Mouse (Mus musculus) liver, embryonic 14.5 days (tissue): ENCODE data around the gene Dxo.
"Not testable (repeated sequence)": the region's sequence is repeated elsewhere in the genome, so short reads cannot be mapped to it uniquely, and the experiment has no call there.

Source experiments
- CTCF ChIP-seq: IDR thresholded peaks from 2 replicates; pipeline ENCODE4 v1.5.1; 2016; ENCODE audit warnings: antibody characterized with exemption, low read depth, control low read depth
- EP300 ChIP-seq: IDR thresholded peaks from 2 replicates; pipeline ENCODE4 v1.6.1; 2016; ENCODE audit warnings: antibody characterized with exemption, low read depth

- not testable (repeated sequence) for TF ChIP-seq EP300, CTCF
Measured at GRCm38 (mm10) chr17:34804301-34804700, 32.5 kb upstream of the Dxo start, which contains the start of gene Cyp21a1.
